Mouse (Mus musculus): ENCODE measurements around the gene Ghrhr. TPM values are rescaled to one million over a fixed set of nuclear protein-coding genes. Genes with fewer than 3 reads are reported as not detected.

The Ghrhr gene
- polyA plus RNA-seq, 1 experiment = not detected

DNA sequence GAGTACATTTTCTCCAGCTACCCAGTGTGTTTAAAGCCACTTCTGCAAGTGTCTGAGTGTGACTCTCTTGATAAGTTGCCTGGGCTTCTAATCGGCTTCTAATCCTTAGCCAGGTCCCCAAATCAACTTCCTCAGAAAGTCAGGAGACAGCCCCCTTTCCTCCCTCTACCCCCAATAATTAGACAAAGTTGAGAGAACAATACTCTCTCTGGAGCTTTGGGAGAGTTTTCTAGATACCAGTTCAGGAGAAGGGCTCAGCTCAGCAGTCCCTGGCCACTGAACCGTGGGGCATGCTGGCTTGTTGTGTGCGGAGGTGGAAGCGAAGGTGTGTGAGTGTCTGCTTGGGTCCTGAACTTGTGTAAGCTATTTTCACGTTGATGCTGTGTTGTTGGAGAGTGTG is 38.9 kb upstream of the Ghrhr start:
- Histone ChIP-seq H3K27ac (ENCODE audit: control insufficient read depth, insufficient read depth, low read depth, low read length, poor library complexity) (peak overlapping the region; percentile 91), H3K4me1 (ENCODE audit: control insufficient read depth, insufficient read depth, low read length) (no peaks in the 10 kb centered on the region; the same call in 1 of the 2 replicates)

DNA sequence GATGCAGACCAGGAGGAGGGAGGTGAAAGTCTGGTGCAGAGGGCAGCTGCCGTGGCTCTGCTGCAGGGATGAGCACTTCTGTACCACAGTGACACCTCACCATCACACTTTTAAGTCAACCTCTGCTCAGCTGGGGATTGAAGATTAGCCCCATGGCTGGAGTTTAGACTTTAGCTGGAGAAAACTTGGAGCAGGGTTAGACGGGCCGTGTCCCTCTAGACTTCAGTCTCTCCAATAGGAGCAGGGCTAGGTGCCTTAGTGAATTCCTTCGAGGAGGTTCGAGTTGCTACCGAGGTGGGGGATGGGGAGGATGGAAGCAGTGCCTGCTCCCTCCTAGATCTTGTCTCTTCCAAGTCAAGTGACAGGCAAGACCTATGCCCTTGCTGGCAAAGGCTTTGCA is 38.0 kb upstream of the Ghrhr start:
- no peaks in the 10 kb centered on the region; the same call in 1 of the 2 replicates for H3K4me1 ChIP-seq (ENCODE audit: control insufficient read depth, insufficient read depth, low read length)
- 54% methylated on average over 6 of the region's 6 CpGs for WGBS
- H3K27ac ChIP-seq (ENCODE audit: control insufficient read depth, insufficient read depth, low read depth, low read length, poor library complexity) = peak overlapping the region; percentile 91
- peak overlapping the region; percentile 92 for H3K4me3 ChIP-seq (replicated peaks; ENCODE audit: control insufficient read depth, low read depth, low read length)
- TF ChIP-seq POLR2A (IDR thresholded peaks at IDR 0.05; ENCODE audit: borderline replicate concordance, control insufficient read depth, low read depth, low read length) (no peak), CTCF (IDR thresholded peaks at IDR 0.05; ENCODE audit: control insufficient read depth, insufficient read depth, low read length) (no peak)

More for the DNA sequence above, 38.9 kb upstream of the Ghrhr start:
- 51% methylated on average over 5 of the region's 5 CpGs for WGBS
- H3K4me3 ChIP-seq (replicated peaks; ENCODE audit: control insufficient read depth, low read depth, low read length) = peak overlapping the region; percentile 92
- TF ChIP-seq POLR2A (IDR thresholded peaks at IDR 0.05; ENCODE audit: borderline replicate concordance, control insufficient read depth, low read depth, low read length) = no peak

DNA sequence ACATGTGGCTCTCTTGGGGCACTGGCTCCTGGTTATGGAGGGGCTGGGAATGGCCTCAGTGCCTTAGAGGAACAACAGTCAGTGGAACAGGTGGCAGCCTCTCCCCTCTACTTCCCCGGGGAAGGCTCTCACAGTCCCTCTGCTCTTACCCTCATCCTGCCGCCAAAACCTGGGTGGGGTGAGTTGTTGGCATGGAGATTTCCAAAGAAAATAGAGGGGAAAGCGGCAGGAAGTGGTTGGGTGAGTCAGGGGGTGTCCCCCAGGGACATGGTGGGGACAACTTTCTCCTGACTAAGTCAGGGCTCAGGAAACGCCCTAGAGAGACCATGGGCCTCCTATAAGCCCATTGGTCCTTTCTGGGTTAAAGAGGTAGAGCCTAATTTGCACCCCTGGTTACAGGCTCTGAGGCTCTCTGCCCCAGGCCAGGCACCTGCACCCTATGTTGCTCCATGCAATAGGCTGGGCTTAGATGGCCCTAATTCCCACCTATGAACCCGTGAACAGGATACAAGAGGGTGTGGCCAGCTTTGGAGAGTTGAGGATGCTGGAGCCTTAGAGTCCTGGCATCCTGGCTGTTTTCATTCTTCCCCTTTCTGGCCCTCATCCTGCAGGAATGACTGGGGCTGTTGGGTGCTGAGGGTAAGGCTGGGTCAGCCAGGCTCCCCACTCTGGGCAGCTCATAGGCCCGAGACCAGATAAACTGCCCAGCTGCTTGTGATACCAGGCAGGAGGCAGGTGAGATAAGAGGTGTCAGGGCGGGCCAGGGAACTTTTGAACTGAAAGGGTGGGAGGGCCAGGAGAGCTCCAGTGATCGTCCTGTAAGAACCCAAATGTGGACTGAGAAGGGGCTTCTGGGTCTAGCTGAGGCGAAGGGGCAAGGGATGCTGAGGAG is 36.9 kb upstream of the Ghrhr start:
- no peaks in the 10 kb centered on the region; the same call in 1 of the 2 replicates for H3K4me1 ChIP-seq (ENCODE audit: control insufficient read depth, insufficient read depth, low read length)
- TF ChIP-seq POLR2A (IDR thresholded peaks at IDR 0.05; ENCODE audit: borderline replicate concordance, control insufficient read depth, low read depth, low read length) = peak; percentile 69; the same call in 1 of the 2 replicates
- TF ChIP-seq CTCF (IDR thresholded peaks at IDR 0.05; ENCODE audit: control insufficient read depth, insufficient read depth, low read length) = no peak
- 42% methylated on average over 9 of the region's 9 CpGs for WGBS
- peak overlapping the region; percentile 91 for H3K27ac ChIP-seq (ENCODE audit: control insufficient read depth, insufficient read depth, low read depth, low read length, poor library complexity)
- peak overlapping the region; percentile 92 for H3K4me3 ChIP-seq (replicated peaks; ENCODE audit: control insufficient read depth, low read depth, low read length)

DNA sequence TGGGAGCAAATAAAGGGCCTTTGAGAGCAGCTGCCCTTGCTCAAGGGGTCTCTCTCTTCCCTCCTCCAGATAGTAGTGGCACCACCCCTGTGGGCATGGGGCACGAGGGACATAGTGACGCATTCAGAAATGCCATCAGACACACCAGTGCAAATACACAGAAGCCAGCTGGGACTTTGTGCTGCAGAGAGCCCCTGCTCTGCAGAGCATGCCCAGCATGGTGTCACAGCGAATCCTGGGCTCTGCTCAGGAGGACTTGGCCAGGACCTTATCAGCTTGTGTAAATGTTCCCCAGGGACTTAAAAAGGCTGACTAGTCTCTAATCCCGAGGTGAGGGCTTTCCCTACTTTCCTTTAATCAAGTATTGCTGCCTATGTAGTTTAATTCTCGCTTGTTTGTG is 34.4 kb upstream of the Ghrhr start:
- H3K27ac ChIP-seq (ENCODE audit: control insufficient read depth, insufficient read depth, low read depth, low read length, poor library complexity) = peak overlapping the region; percentile 31
- WGBS = 61% methylated on average over 5 of the region's 5 CpGs
- H3K4me3 ChIP-seq (replicated peaks; ENCODE audit: control insufficient read depth, low read depth, low read length) = peak overlapping the region; percentile 40
- TF ChIP-seq CTCF (IDR thresholded peaks at IDR 0.05; ENCODE audit: control insufficient read depth, insufficient read depth, low read length) (no peak), POLR2A (IDR thresholded peaks at IDR 0.05; ENCODE audit: borderline replicate concordance, control insufficient read depth, low read depth, low read length) (no peak)
- no peaks in the 10 kb centered on the region for H3K4me1 ChIP-seq (ENCODE audit: control insufficient read depth, insufficient read depth, low read length)

DNA sequence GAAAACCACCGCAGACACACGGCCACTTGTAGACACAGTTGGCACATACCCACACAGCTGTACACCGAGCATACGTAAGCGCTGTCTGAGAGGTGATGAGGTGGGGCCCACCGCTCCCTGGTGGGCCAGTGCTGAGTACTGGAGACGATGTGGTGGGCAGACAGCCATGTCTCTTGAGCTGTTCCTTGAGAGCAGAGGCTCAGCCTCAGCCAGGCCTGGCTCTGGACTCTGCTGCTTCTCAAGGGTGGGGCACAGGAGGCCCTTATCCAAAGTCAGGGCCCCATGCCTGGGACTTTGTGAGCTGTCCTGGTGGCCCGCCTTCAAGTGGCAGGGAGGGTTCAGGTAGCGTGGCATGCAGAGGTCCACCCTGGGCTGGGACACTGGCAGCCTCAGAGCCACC is 33.8 kb upstream of the Ghrhr start:
- peak overlapping the region; percentile 63 for H3K27ac ChIP-seq (ENCODE audit: control insufficient read depth, insufficient read depth, low read depth, low read length, poor library complexity)
- H3K4me1 ChIP-seq (ENCODE audit: control insufficient read depth, insufficient read depth, low read length) = no peaks in the 10 kb centered on the region
- TF ChIP-seq POLR2A (IDR thresholded peaks at IDR 0.05; ENCODE audit: borderline replicate concordance, control insufficient read depth, low read depth, low read length) (no peak), CTCF (IDR thresholded peaks at IDR 0.05; ENCODE audit: control insufficient read depth, insufficient read depth, low read length) (no peak)
- 71% methylated on average over 9 of the region's 9 CpGs for WGBS
- H3K4me3 ChIP-seq (replicated peaks; ENCODE audit: control insufficient read depth, low read depth, low read length) = peak overlapping the region; percentile 24

DNA sequence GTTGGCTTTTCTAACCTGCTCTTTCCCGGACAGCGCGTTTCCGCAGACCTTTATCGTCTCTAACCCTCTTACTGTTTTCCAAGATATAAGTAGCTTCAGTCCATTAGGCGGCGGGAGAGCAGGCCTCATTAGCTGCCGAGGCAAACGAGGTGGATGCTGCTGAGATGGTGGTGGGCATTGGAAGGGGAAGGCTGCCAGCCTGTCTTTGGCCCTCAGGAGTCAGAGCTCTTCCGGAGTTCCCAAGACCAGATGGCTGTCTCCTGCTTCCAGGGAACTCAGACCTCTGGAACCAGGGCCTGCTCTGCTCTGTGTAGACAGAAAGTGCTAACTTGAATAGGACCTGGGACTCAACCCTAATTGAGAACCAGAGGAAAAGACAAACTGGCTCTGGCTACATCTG is 32.6 kb upstream of the Ghrhr start:
- TF ChIP-seq CTCF (IDR thresholded peaks at IDR 0.05; ENCODE audit: control insufficient read depth, insufficient read depth, low read length) (no peak), POLR2A (IDR thresholded peaks at IDR 0.05; ENCODE audit: borderline replicate concordance, control insufficient read depth, low read depth, low read length) (no peak)
- H3K27ac ChIP-seq (ENCODE audit: control insufficient read depth, insufficient read depth, low read depth, low read length, poor library complexity) = no peak overlapping the region
- 92% methylated on average over 10 of the region's 10 CpGs for WGBS

DNA sequence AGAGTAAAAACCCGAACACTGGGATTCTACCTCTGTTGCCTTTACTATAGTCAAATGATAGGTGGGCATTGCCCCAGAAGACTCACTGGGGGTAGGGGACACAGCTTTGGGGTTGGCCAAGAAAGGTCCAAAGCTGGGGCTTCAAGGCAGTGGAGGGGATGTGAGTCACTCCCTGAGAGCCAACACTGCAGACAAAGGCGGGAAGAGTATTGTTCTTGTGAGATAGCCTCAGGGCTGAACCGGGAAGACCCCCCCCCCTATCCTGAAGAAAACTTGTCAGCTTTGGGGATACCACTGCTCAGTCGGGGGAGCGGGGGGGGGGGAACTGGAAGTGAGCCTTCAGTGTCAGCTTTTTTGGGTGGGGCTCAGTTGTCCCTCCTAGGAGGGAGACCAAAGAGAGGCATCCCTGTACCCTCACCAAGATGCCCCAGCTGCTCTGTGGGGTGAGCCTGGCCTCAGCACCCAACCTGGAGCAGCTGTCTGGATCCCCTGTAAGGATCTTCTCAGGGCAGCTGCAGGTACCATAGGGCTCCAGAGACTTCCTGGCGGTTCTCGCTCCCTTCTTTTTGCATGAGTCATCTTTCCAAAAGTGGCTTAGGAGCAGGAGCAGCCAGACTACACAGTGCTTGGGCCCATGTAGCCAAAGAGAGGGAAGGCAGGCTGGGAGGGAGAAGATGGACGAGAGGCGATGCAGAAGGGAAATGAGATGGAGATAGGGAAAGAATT is 31.6 kb upstream of the Ghrhr start:
- Histone ChIP-seq H3K4me1 (ENCODE audit: control insufficient read depth, insufficient read depth, low read length) (no peaks in the 10 kb centered on the region), H3K27ac (ENCODE audit: control insufficient read depth, insufficient read depth, low read depth, low read length, poor library complexity) (no peak overlapping the region), H3K4me3 (replicated peaks; ENCODE audit: control insufficient read depth, low read depth, low read length) (no peak overlapping the region)
- TF ChIP-seq CTCF (IDR thresholded peaks at IDR 0.05; ENCODE audit: control insufficient read depth, insufficient read depth, low read length) (no peak), POLR2A (IDR thresholded peaks at IDR 0.05; ENCODE audit: borderline replicate concordance, control insufficient read depth, low read depth, low read length) (no peak)
- 87% methylated on average over 9 of the region's 9 CpGs for WGBS

More for the DNA sequence above, 32.6 kb upstream of the Ghrhr start:
- H3K4me3 ChIP-seq (replicated peaks; ENCODE audit: control insufficient read depth, low read depth, low read length) = no peak overlapping the region
- H3K4me1 ChIP-seq (ENCODE audit: control insufficient read depth, insufficient read depth, low read length) = no peaks in the 10 kb centered on the region

DNA sequence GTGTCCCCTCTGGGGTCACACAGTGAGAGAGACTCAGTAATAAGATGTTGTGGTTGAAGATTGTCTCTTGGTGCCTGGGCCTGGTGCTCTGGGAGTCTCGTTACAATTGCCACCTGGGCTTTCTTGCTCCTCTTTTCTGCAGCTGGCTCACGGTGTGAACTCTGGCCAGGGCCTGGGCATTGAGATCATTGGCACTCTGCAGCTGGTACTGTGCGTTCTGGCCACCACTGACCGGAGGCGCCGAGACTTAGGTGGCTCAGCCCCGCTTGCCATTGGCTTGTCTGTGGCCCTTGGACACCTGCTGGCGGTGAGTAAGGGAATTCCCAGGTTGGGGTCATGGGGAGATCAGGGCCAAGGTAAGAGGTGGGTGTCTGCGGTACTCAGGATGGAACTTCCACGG is 30.8 kb upstream of the Ghrhr start:
- no peaks in the 10 kb centered on the region for H3K4me1 ChIP-seq (ENCODE audit: control insufficient read depth, insufficient read depth, low read length)

More for the DNA sequence above, 30.8 kb upstream of the Ghrhr start:
- Histone ChIP-seq H3K4me3 (replicated peaks; ENCODE audit: control insufficient read depth, low read depth, low read length) (no peak overlapping the region), H3K27ac (ENCODE audit: control insufficient read depth, insufficient read depth, low read depth, low read length, poor library complexity) (no peak overlapping the region; the same call in 1 of the 2 replicates)
- TF ChIP-seq CTCF (IDR thresholded peaks at IDR 0.05; ENCODE audit: control insufficient read depth, insufficient read depth, low read length) (no peak), POLR2A (IDR thresholded peaks at IDR 0.05; ENCODE audit: borderline replicate concordance, control insufficient read depth, low read depth, low read length) (0 out of 2 replicates have a peak, but pooled peaks have one; percentile 12)
- WGBS = 91% methylated on average over 10 of the region's 10 CpGs

All from bone marrow, adult 2 months (tissue).